In the genomic region with DNA sequence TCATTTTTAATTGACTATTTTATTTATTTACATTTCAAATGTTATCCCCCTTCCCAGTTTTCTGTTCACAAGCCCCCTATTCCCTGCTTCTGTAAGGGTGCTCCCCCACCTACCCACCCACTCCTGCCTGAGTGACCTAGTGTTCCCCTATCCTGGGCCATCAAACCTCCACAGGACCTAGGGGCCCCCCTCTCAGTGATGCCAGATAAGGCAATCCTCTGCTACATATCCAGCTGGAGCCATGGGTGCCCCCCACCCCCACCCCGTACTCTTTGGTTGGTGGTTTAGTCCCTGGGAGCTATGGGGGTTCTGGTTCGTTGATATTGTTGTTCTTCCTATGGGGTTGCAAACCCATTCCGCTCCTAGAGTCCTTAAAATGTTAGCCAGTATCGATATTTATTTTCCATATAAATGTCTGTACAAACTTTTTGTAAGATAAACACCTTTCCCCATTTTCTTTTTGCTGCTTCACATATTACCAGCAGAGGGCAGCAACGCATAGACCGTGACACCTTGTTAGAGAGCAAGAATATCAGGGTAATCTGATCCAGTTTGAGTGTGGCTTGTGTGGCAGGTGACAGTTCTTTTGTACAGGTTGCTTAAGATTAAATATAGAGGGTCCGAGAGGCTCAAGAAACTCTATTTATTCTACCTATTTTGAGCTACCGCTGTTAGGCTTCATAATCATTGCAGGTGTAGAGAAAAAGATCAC, we compare ENCODE assay signal across 9 mouse cellular contexts.
DNase-seq lines count a peak whose midpoint lies in the region; ATAC-seq and TF ChIP-seq lines count a peak whose summit lies in the region.
"Had no signal": no experiment of that assay in that cellular context is flagged by ENCODE, and none has a peak within 500 bp of the region (broad histone marks: within the 10 kb centered on the region; RNA-seq: fewer than 3 reads in every experiment).

No protein-coding gene starts in this region.

- H3K4me3 ChIP-seq in forebrain, postnatal 0 days (ENCODE audit: low read depth, low read length): no peak overlapping the region
- H3K4me3 ChIP-seq in stomach, embryonic 14.5 days (ENCODE audit: low read depth, low read length): no peak overlapping the region
- H3K4me3 ChIP-seq: lung, embryonic 15.5 days had no signal

- TF ChIP-seq CTCF in forebrain, postnatal 0 days (IDR thresholded peaks at IDR 0.05; ENCODE audit: low read depth): peak; percentile 87

- ATAC-seq in forebrain, postnatal 0 days: peak; percentile 62
- ATAC-seq in stomach, embryonic 14.5 days (ENCODE audit: insufficient number of reproducible peaks, insufficient read depth, low FRiP score, low read depth): 0 out of 2 replicates have a peak, but pooled peaks have one; percentile 33
- ATAC-seq in megakaryocyte-erythroid progenitor cell, adult 5-6 weeks (replicated peaks; ENCODE audit: low FRiP score, low TSS enrichment, poor library complexity, severe bottlenecking): no peak

- H3K27me3 ChIP-seq in forebrain, postnatal 0 days (ENCODE audit: insufficient read depth, low read length): no peaks in the 10 kb centered on the region
- no peaks in the 10 kb centered on the region for H3K27me3 ChIP-seq in stomach, embryonic 14.5 days (ENCODE audit: control insufficient read depth, insufficient read depth, low read length)
- H3K27me3 ChIP-seq: lung, embryonic 15.5 days had no signal

- H3K9ac ChIP-seq in forebrain, postnatal 0 days: no peak overlapping the region
- no peak overlapping the region for H3K9ac ChIP-seq in stomach, embryonic 14.5 days (replicated peaks; ENCODE audit: low read depth, low read length)
- H3K9ac ChIP-seq: lung, embryonic 15.5 days had no signal

- no peak overlapping the region for H3K4me2 ChIP-seq in forebrain, postnatal 0 days (ENCODE audit: low read depth)
- H3K4me2 ChIP-seq in stomach, embryonic 14.5 days (replicated peaks; ENCODE audit: low read depth, low read length): no peak overlapping the region
- H3K4me2 ChIP-seq: lung, embryonic 15.5 days had no signal

- no peaks in the 10 kb centered on the region for H3K4me1 ChIP-seq in forebrain, postnatal 0 days (ENCODE audit: insufficient read depth)
- H3K4me1 ChIP-seq in stomach, embryonic 14.5 days (ENCODE audit: control insufficient read depth, insufficient read depth, low read length): no peaks in the 10 kb centered on the region
- H3K4me1 ChIP-seq: lung, embryonic 15.5 days had no signal

- no peaks in the 10 kb centered on the region for H3K36me3 ChIP-seq in forebrain, postnatal 0 days (ENCODE audit: insufficient read depth)
- H3K36me3 ChIP-seq in stomach, embryonic 14.5 days (ENCODE audit: control insufficient read depth, insufficient read depth, low read length): no peaks in the 10 kb centered on the region
- H3K36me3 ChIP-seq: lung, embryonic 15.5 days had no signal

- H3K27ac ChIP-seq in forebrain, postnatal 0 days (ENCODE audit: low read depth, low read length): no peak overlapping the region
- H3K27ac ChIP-seq in stomach, embryonic 14.5 days (ENCODE audit: low read length): no peak overlapping the region
- H3K27ac ChIP-seq: lung, embryonic 15.5 days had no signal

- no peaks in the 10 kb centered on the region for H3K9me3 ChIP-seq in forebrain, postnatal 0 days (ENCODE audit: low read length)
- H3K9me3 ChIP-seq in stomach, embryonic 14.5 days (ENCODE audit: control insufficient read depth, low read depth, low read length): no peaks in the 10 kb centered on the region
- H3K9me3 ChIP-seq: lung, embryonic 15.5 days had no signal

- WGBS in forebrain, postnatal 0 days: 25% methylated on average over 8 of the region's 8 CpGs
- 25% methylated on average over 8 of the region's 8 CpGs for WGBS in stomach, embryonic 14.5 days

- peak; percentile 8 for DNase-seq in thymus, postnatal 0 days (ENCODE audit: low spot score)
- DNase-seq in thymus, postnatal 14 days: no peak
- DNase-seq in cerebellum, adult 11 months: peak; percentile 4
- peak; percentile 84 for DNase-seq in forebrain, postnatal 0 days
- peak; percentile 11 to 66 for DNase-seq in layer of hippocampus, adult 18-20 months (ENCODE audit: low spot score in 2 of 2)
- DNase-seq in lung, postnatal 14 days: peak; percentile 14
